Mouse (Mus musculus) C2C12 (cell line): ENCODE results near the gene Ciao2a. TPM values are rescaled to one million over a fixed set of nuclear protein-coding genes. Genes with fewer than 3 reads are reported as not detected.

Experiments
- H3K27me3 ChIP-seq: one replicate; pipeline ENCODE4 v1.6.1; 2011; ENCODE audit not compliant: control insufficient read depth, insufficient read depth, insufficient read length
- H3K36me3 ChIP-seq: one replicate; pipeline ENCODE4 v1.6.1; 2011; ENCODE audit not compliant: control insufficient read depth, insufficient read depth
- H3K4me3 ChIP-seq: one replicate; pipeline ENCODE4 v1.5.1; 2011; ENCODE audit warnings: mild to moderate bottlenecking, control low read depth; ENCODE audit not compliant: poor library complexity, insufficient read depth, severe bottlenecking
- H3K79me2 ChIP-seq: one replicate; pipeline ENCODE4 v1.6.1; 2011; ENCODE audit not compliant: control insufficient read depth, insufficient read depth
- H3K79me3 ChIP-seq: one replicate; pipeline ENCODE4 v1.6.1; 2011; ENCODE audit warnings: low read depth, control low read depth
- H3ac ChIP-seq: one replicate; pipeline ENCODE3; 2011; ENCODE audit warnings: low read depth; ENCODE audit not compliant: control insufficient read depth, insufficient read length
- CEBPB ChIP-seq: IDR thresholded peaks from one replicate; pipeline ENCODE4 v1.6.1; 2011; ENCODE audit warnings: low read depth, mild to moderate bottlenecking, control low read depth, moderate library complexity
- CTCF ChIP-seq: IDR thresholded peaks from one replicate; pipeline ENCODE4 v1.5.1; 2011; ENCODE audit not compliant: control insufficient read depth, insufficient read depth, insufficient read length
- FOSL1 ChIP-seq: IDR thresholded peaks from one replicate; pipeline ENCODE4 v1.8.0; 2011; ENCODE audit warnings: mild to moderate bottlenecking, low read length; ENCODE audit not compliant: poor library complexity, insufficient read depth, severe bottlenecking
- MAX ChIP-seq: IDR thresholded peaks from one replicate; pipeline ENCODE4 v1.6.1; 2011; ENCODE audit warnings: mild to moderate bottlenecking, control low read depth
- MYOD1 ChIP-seq: IDR thresholded peaks from one replicate; pipeline ENCODE4 v1.6.1; 2011; ENCODE audit warnings: low read depth; ENCODE audit not compliant: control insufficient read depth, insufficient read length
- MYOG ChIP-seq: IDR thresholded peaks from one replicate; pipeline ENCODE4 v1.6.1; 2011; ENCODE audit not compliant: control insufficient read depth, insufficient read length; ENCODE audit errors: extremely low read depth
- USF1 ChIP-seq: IDR thresholded peaks from one replicate; pipeline ENCODE4 v1.6.1; 2011; ENCODE audit warnings: low read depth, mild to moderate bottlenecking, control low read depth, moderate library complexity
- polyA plus RNA-seq: library from polyadenylated mRNA; unstranded; fragments of >200 nt; fragmentation: generic; extraction: Trizol; gene quantifications from one replicate; pipeline ENCODE4 v1.2.1, GENCODE M21; 2012; ENCODE audit warnings: missing spikeins

Ciao2a gene
- polyA plus RNA-seq, 1 experiment: 39.7 TPM

DNA sequence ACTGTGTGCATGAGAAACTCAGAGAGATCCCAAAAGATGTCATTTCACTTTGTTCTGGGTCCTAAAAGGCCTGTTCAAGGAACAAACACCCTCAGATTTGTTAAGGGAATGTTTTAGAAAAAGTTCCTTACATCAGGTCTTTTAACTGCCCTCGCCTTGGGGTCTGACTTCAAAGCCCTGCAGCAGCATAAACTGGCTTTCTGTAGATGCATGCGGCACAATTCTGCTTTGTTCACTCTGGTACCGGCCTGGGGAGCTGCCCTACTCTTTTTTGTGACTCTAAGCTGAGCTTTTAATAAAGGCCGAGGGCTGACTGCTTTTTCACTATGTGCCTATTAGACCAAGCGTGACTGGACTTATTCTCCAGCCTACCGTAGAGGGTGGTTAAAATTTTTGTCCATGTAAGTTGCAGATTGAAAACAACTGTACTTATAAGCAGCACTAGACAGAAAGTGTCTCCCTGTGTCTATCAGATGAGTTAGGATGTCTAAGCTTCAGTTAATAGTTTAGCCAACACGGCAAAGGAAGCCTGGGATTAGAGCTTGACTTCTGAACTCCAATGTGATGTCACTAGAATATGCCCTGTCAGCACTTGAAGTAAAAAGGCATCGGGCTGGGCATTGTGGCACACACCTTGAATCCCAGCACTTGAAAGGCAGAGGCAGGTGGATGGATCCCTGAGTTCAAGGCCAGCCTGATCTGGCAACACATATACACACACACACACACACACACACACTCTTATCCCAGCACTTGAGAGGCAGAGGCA is 15.6 kb upstream of the Ciao2a start:
- Histone ChIP-seq H3K36me3 (peaks cover 40% of the 10 kb centered on the region), H3ac (no peak overlapping the region), H3K79me3 (no peaks in the 10 kb centered on the region), H3K4me3 (no peak overlapping the region), H3K27me3 (no peaks in the 10 kb centered on the region), H3K79me2 (peaks cover 15% of the 10 kb centered on the region)
- TF ChIP-seq MYOG: no peak
- no peak for TF ChIP-seq CEBPB
- TF ChIP-seq USF1: no peak
- no peak for TF ChIP-seq MYOD1
- no peak for TF ChIP-seq CTCF
- no peak for TF ChIP-seq MAX
- TF ChIP-seq FOSL1: no peak

DNA sequence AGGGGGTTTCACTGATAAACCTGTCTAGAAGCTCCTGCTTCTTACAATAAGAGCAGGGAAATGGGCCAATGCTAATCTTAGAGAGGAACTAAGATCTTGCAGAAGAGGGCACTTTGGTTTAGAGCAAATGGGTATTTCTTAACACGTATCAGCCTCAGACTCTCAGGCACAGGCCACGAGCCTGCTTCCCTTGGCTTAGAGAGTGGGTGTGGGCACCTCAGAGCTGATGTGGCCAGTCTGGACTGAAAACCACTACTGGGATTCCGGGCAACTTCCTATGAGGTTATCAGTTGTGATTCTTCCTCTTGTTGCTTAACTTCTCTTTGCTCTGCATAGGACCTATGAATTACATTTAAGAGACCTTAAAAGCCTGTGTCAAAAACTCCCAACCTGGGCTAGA is 12.1 kb upstream of the Ciao2a start:
- peaks cover 23% of the 10 kb centered on the region for H3K36me3 ChIP-seq

GRCm38 (mm10) chr9:66116890-66117289 is 9.5 kb upstream of the Ciao2a start:
- H3K36me3 ChIP-seq: peaks cover 12% of the 10 kb centered on the region
- H3K79me2 ChIP-seq: peaks cover 71% of the 10 kb centered on the region
- no peaks in the 10 kb centered on the region for H3K27me3 ChIP-seq
- no peak overlapping the region for H3K4me3 ChIP-seq
- peaks cover 19% of the 10 kb centered on the region for H3K79me3 ChIP-seq
- H3ac ChIP-seq: no peak overlapping the region
- no peak for TF ChIP-seq MAX
- TF ChIP-seq CEBPB: no peak
- no peak for TF ChIP-seq MYOG
- no peak for TF ChIP-seq MYOD1
- no peak for TF ChIP-seq FOSL1
- no peak for TF ChIP-seq CTCF
- TF ChIP-seq USF1: no peak

More for the DNA sequence above, 12.1 kb upstream of the Ciao2a start:
- Histone ChIP-seq H3K79me2 (peaks cover 46% of the 10 kb centered on the region), H3K79me3 (peaks cover 3% of the 10 kb centered on the region), H3K4me3 (no peak overlapping the region), H3K27me3 (no peaks in the 10 kb centered on the region), H3ac (no peak overlapping the region)
- TF ChIP-seq CTCF: no peak
- TF ChIP-seq FOSL1: no peak
- TF ChIP-seq MYOG: no peak
- no peak for TF ChIP-seq USF1
- no peak for TF ChIP-seq MYOD1
- TF ChIP-seq MAX: no peak
- TF ChIP-seq CEBPB: no peak

GRCm38 (mm10) chr9:66119498-66119897 is 6.9 kb upstream of the Ciao2a start:
- no peaks in the 10 kb centered on the region for H3K27me3 ChIP-seq
- H3ac ChIP-seq: no peak overlapping the region
- TF ChIP-seq MYOD1: no peak
- TF ChIP-seq CEBPB: no peak
- no peak for TF ChIP-seq CTCF
- TF ChIP-seq USF1: no peak
- no peak for TF ChIP-seq MAX
- no peak for TF ChIP-seq FOSL1
- TF ChIP-seq MYOG: no peak
- peaks cover 87% of the 10 kb centered on the region for H3K79me2 ChIP-seq
- peaks cover 7% of the 10 kb centered on the region for H3K36me3 ChIP-seq
- no peak overlapping the region for H3K4me3 ChIP-seq
- H3K79me3 ChIP-seq: peaks cover 36% of the 10 kb centered on the region

- H3K36me3 ChIP-seq: peaks cover 6% of the 10 kb centered on the region
- peaks cover 36% of the 10 kb centered on the region for H3K79me3 ChIP-seq
- H3K4me3 ChIP-seq: no peak overlapping the region
- no peak overlapping the region for H3ac ChIP-seq
- H3K79me2 ChIP-seq: peaks cover 81% of the 10 kb centered on the region
- no peaks in the 10 kb centered on the region for H3K27me3 ChIP-seq
- TF ChIP-seq CEBPB (no peak), CTCF (no peak)
Observed at GRCm38 (mm10) chr9:66120106-66120505, 6.3 kb upstream of the Ciao2a start.

- H3K79me2 ChIP-seq: peaks cover 80% of the 10 kb centered on the region
- H3K4me3 ChIP-seq: no peak overlapping the region
- H3K27me3 ChIP-seq: no peaks in the 10 kb centered on the region
- TF ChIP-seq MYOG: no peak
- no peak for TF ChIP-seq CTCF
- TF ChIP-seq MYOD1: no peak
- TF ChIP-seq FOSL1: no peak
- no peak for TF ChIP-seq MAX
- TF ChIP-seq USF1: no peak
- TF ChIP-seq CEBPB: no peak
- H3K36me3 ChIP-seq: peaks cover 4% of the 10 kb centered on the region
- H3ac ChIP-seq: no peak overlapping the region
- H3K79me3 ChIP-seq: peaks cover 36% of the 10 kb centered on the region
Observed at GRCm38 (mm10) chr9:66120945-66121344, 5.5 kb upstream of the Ciao2a start.
